Mouse (Mus musculus) CH12.LX (cell line): ENCODE measurements around the gene Sord. TPM values are rescaled to one million over a fixed set of nuclear protein-coding genes. Genes with fewer than 3 reads are reported as not detected.

Source experiments
- DNase-seq: peaks from one replicate; pipeline ENCODE4 v3.0.0-alpha.2; 2013; ENCODE audit errors: extremely low read depth
- H3K27ac ChIP-seq: 2 replicates; pipeline ENCODE4 v1.5.1; 2012; ENCODE audit warnings: low read depth, mild to moderate bottlenecking, control low read depth, moderate library complexity; ENCODE audit not compliant: insufficient read depth
- H3K27me3 ChIP-seq: replicated peaks from 2 replicates; pipeline ENCODE3; 2012; ENCODE audit warnings: inconsistent platforms
- H3K36me3 ChIP-seq, 2 experiments: replicated peaks in 1 of 2; 2 replicates each; pipeline versions ENCODE3 to v1.6.1; 2012; ENCODE audit warnings: inconsistent platforms in 1 of 2, low read length in 1 of 2, mild to moderate bottlenecking in 1 of 2, mixed read lengths in 1 of 2, moderate library complexity in 1 of 2; ENCODE audit not compliant: control insufficient read depth in 1 of 2, insufficient read depth in 1 of 2
- H3K4me1 ChIP-seq, 2 experiments: 2 replicates each; pipeline ENCODE4 v1.6.1; 2012; ENCODE audit warnings: inconsistent platforms in 1 of 2, moderate library complexity in 1 of 2; ENCODE audit not compliant: insufficient read depth in 2 of 2, control insufficient read depth in 1 of 2
- H3K4me2 ChIP-seq: 2 replicates; pipeline ENCODE4 v1.6.1; 2012; ENCODE audit warnings: low read depth, mild to moderate bottlenecking, control low read depth; ENCODE audit not compliant: poor library complexity, insufficient read depth, severe bottlenecking
- H3K4me3 ChIP-seq, 3 experiments: fragments of 150-350 bp in 1 of 3; sonication (generic) in 1 of 3; replicated peaks in 1 of 3; 2 replicates each; pipeline versions ENCODE3 to v1.5.1; 2011 to 2012; ENCODE audit warnings: low read depth in 2 of 3, low read length in 2 of 3, mild to moderate bottlenecking in 2 of 3, moderate library complexity in 2 of 3, control low read depth in 1 of 3, improper control_type of control experiment in 1 of 3, inconsistent platforms in 1 of 3, mixed read lengths in 1 of 3; ENCODE audit not compliant: poor library complexity in 1 of 3
- H3K79me2 ChIP-seq: replicated peaks from 2 replicates; pipeline ENCODE4 v1.6.1; 2012; ENCODE audit warnings: mild to moderate bottlenecking, moderate library complexity; ENCODE audit not compliant: control insufficient read depth, poor library complexity, insufficient read depth, severe bottlenecking; ENCODE audit errors: extremely low read depth
- H3K9ac ChIP-seq: 2 replicates; pipeline ENCODE4 v1.6.1; 2012; ENCODE audit warnings: low read depth, mild to moderate bottlenecking, control low read depth, moderate library complexity; ENCODE audit not compliant: insufficient read depth
- H3K9me3 ChIP-seq: replicated peaks from 2 replicates; pipeline ENCODE3; 2012; ENCODE audit warnings: low read length, inconsistent platforms, mixed read lengths
- BHLHE40 ChIP-seq: IDR thresholded peaks from 2 replicates; pipeline ENCODE4 v1.6.1; 2011; ENCODE audit warnings: mild to moderate bottlenecking, low read depth, low read length, improper control_type of control experiment
- CHD2 ChIP-seq: IDR thresholded peaks from 2 replicates; pipeline ENCODE4 v1.6.1; 2011; ENCODE audit warnings: low read length, improper control_type of control experiment
- EP300 ChIP-seq: IDR thresholded peaks from 2 replicates; pipeline ENCODE4 v1.6.1; 2011; ENCODE audit warnings: low read length, improper control_type of control experiment
- GABPA ChIP-seq: IDR thresholded peaks from 2 replicates; pipeline ENCODE4 v1.6.1; 2012; ENCODE audit warnings: low read depth, low read length, improper control_type of control experiment, inconsistent platforms; ENCODE audit not compliant: insufficient replicate concordance
- IRF4 ChIP-seq: IDR thresholded peaks from 2 replicates; pipeline ENCODE4 v1.6.1; 2014; ENCODE audit warnings: low read depth, mild to moderate bottlenecking, inconsistent platforms, low read length, improper control_type of control experiment
- JUND ChIP-seq: conservative IDR thresholded peaks from 2 replicates; pipeline ENCODE4 v1.6.1; 2011; ENCODE audit warnings: low read depth, low read length, improper control_type of control experiment
- MAX ChIP-seq: IDR thresholded peaks from 2 replicates; pipeline ENCODE4 v1.6.1; 2011; ENCODE audit warnings: low read length, improper control_type of control experiment
- MXI1 ChIP-seq: IDR thresholded peaks from 2 replicates; pipeline ENCODE4 v1.6.1; 2011; ENCODE audit warnings: mild to moderate bottlenecking, low read depth, low read length, improper control_type of control experiment
- NELFE ChIP-seq: IDR thresholded peaks from 2 replicates; pipeline ENCODE4 v1.6.1; 2011; ENCODE audit warnings: low read depth, low read length, improper control_type of control experiment
- POLR2AphosphoS2 ChIP-seq: IDR thresholded peaks from 2 replicates; pipeline ENCODE4 v1.6.1; 2011; ENCODE audit warnings: low read depth, low read length, improper control_type of control experiment
- RAD21 ChIP-seq: IDR thresholded peaks from 2 replicates; pipeline ENCODE4 v1.6.1; 2011; ENCODE audit warnings: low read depth, mild to moderate bottlenecking, low read length, improper control_type of control experiment, moderate library complexity
- SIN3A ChIP-seq: IDR thresholded peaks from 2 replicates; pipeline ENCODE4 v1.6.1; 2012; ENCODE audit warnings: low read length, improper control_type of control experiment, inconsistent platforms
- TBP ChIP-seq: conservative IDR thresholded peaks from 2 replicates; pipeline ENCODE4 v1.6.1; 2011; ENCODE audit warnings: low read depth, low read length, improper control_type of control experiment
- TCF12 ChIP-seq: IDR thresholded peaks from 2 replicates; pipeline ENCODE4 v1.6.1; 2014; ENCODE audit warnings: low read depth, mild to moderate bottlenecking, inconsistent platforms, low read length, improper control_type of control experiment
- UBTF ChIP-seq: IDR thresholded peaks from 2 replicates; pipeline ENCODE4 v1.6.1; 2012; ENCODE audit warnings: low read depth, mild to moderate bottlenecking, inconsistent platforms, low read length, improper control_type of control experiment, moderate library complexity
- USF2 ChIP-seq: conservative IDR thresholded peaks from 2 replicates; pipeline ENCODE4 v1.6.1; 2011; ENCODE audit warnings: low read depth, low read length, improper control_type of control experiment
- dilution Hi-C: fragments of 300-500 bp; cut with MboI; formaldehyde crosslinking; loops from 2 replicates; pipeline ENCODE4 v1.14.3; 2020; ENCODE audit warnings: low sequenced_read_pairs; ENCODE audit not compliant: extremely low pct_unique_long_range_greater_than_20kb, extremely low pct_ligation_motif_present
- in situ Hi-C: fragments of 300-500 bp; cut with MboI; formaldehyde crosslinking; loops from 3 replicates; pipeline ENCODE4 v1.14.3; 2019; ENCODE audit warnings: low sequenced_read_pairs, low pct_ligation_motif_present, low pct_unique_long_range_greater_than_20kb, mixed read lengths
- polyA plus RNA-seq: library from polyadenylated mRNA; unstranded; fragments of >175 nt; gene quantifications from 2 replicates; pipeline ENCODE4 v1.2.1, GENCODE M21; 2012; ENCODE audit warnings: low read depth; ENCODE audit not compliant: insufficient read length
- total RNA-seq, 2 experiments: library from RNA; depleted of rRNA; stranded (reverse); fragments of 300-350 nt in 1 of 2; fragments of >200 nt in 1 of 2; gene quantifications; 2 replicates each; pipeline ENCODE4 v1.2.3; 2012 to 2014

Gene Sord
- total and polyA plus RNA-seq, 3 experiments: 18.2 to 29.9 (median 20.3) TPM

- H3K27ac ChIP-seq: no peak overlapping the region
- no peak overlapping the region for H3K4me3 ChIP-seq
- H3K79me2 ChIP-seq: no peaks in the 10 kb centered on the region
- no peaks in the 10 kb centered on the region for H3K4me1 ChIP-seq
- peaks cover 4% of the 10 kb centered on the region for H3K9me3 ChIP-seq
- H3K9ac ChIP-seq: no peak overlapping the region
- H3K36me3 ChIP-seq: no peaks in the 10 kb centered on the region
- DNase-seq: no peak
- TF ChIP-seq MXI1: no peak
- TF ChIP-seq RAD21: no peak
- no peak for TF ChIP-seq MAX
- no peak for TF ChIP-seq SIN3A
- no peak for TF ChIP-seq TCF12
- TF ChIP-seq IRF4: no peak
- no peak for TF ChIP-seq TBP
- TF ChIP-seq BHLHE40: no peak
- no peak for TF ChIP-seq POLR2AphosphoS2
- TF ChIP-seq USF2: no peak
- no peak for TF ChIP-seq UBTF
- no peak for TF ChIP-seq GABPA
- TF ChIP-seq EP300: no peak
- dilution Hi-C loops: no loop called here
- H3K4me2 ChIP-seq: no peak overlapping the region
- in situ Hi-C loops: loop anchor here (5.0 to 10.0 kb wide), 2 partner anchors 108 to 235 kb away; no protein-coding TSS in a partner anchor
- H3K27me3 ChIP-seq: peaks cover 12% of the 10 kb centered on the region
Observed at GRCm38 (mm10) chr2:122299911-122300655, 65.5 kb downstream of the Sord start.

DNA sequence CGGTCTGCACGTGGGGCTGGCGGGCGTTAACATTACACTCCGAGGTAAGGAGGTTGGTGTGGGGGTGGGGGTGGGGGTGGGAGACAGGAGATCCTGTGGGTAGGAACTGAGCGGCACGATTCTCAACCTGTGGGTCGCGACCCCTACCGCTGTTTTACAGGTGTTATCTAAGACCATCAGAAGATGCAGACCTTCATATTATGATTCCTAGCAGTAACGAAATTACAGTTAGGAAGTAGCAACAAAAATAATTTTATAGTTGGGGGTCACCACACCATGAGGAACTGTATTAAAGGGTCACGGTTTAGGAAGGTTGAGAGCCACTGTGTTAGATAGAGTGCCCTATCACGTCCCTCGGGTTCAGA, 66.1 kb downstream of the Sord start:
- TF ChIP-seq JUND (no peak), IRF4 (no peak), CHD2 (peak; percentile 78), NELFE (no peak)
- Histone ChIP-seq H3K9me3 (peaks cover 4% of the 10 kb centered on the region), H3K27me3 (peaks cover 16% of the 10 kb centered on the region), H3K9ac (no peak overlapping the region), H3K79me2 (no peaks in the 10 kb centered on the region), H3K4me1 (no peaks in the 10 kb centered on the region), H3K4me3 (no peak overlapping the region), H3K36me3 (no peaks in the 10 kb centered on the region), H3K27ac (no peak overlapping the region), H3K4me2 (no peak overlapping the region)
- in situ Hi-C loops (loop anchor here (10.0 kb wide), 1 partner anchor 236 kb away; no protein-coding TSS in a partner anchor), dilution Hi-C loops (no loop called here)
- no peak for DNase-seq
